Mouse (Mus musculus): ENCODE results near the gene Lnx1. TPM values are rescaled to one million over a fixed set of nuclear protein-coding genes. Genes with fewer than 3 reads are reported as not detected.

The Lnx1 gene
- total RNA-seq, 2 experiments from 2014 or later, result 1.3 to 2.0 TPM

DNA sequence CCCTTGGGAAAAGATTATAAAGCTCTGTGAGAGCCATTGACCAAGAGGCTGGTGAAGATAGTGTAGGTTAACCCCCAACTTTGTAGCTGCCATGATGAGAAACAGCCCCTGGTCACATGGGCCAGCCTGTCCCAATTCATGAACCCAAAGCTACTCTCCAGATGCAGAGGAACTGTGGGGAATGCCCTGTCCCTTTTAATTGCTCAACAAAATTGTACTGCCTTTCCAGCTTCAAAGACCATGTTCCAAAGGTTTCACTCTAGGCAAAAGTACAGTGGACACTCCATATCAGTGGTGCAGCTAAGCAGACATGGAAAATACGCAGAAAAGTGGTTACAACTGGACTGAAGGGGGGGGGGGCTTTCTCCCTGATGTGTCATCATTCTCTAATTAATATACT lies 53.6 kb downstream of the Lnx1 start:
- no peak for DNase-seq

DNA sequence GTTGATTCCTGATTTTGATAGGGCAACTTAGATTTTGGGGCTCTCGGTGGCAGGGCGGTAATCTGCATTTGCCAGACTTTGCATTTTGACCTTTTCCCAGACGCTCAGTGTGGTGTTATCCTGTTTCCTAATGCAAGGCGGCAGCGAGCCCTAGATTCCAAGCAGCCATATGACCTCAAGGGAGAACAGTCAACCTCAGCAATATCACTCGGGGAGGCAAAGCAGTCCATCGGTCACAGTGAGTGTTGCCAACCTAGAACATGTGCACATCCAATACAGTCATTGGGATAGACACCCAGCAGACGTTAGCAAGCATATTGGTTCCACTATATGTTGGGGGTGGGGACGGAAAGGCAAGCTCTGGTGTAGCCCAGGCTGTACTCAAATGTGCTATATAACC lies 54.5 kb downstream of the Lnx1 start:
- DNase-seq, result no peak

DNA sequence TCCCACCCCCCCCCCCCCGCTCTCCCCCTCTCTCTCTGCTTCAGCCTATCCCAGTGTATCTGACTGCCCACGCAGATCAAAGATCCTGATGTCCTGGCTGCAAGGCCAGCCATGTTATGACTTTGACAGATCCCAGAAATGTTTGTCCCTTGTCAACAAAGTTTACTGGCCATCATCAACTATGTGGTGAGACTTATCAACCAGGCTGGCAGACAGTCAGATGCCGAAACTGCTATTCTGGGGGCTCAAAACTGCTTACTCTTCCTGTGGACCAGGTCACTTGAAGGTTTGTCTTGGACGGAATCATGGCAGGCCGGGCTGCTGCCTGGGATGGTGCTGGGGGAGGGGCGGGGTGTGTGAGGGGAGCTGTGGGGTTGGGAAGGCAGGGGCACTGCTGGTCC lies 55.1 kb downstream of the Lnx1 start:
- no peak for DNase-seq

DNA sequence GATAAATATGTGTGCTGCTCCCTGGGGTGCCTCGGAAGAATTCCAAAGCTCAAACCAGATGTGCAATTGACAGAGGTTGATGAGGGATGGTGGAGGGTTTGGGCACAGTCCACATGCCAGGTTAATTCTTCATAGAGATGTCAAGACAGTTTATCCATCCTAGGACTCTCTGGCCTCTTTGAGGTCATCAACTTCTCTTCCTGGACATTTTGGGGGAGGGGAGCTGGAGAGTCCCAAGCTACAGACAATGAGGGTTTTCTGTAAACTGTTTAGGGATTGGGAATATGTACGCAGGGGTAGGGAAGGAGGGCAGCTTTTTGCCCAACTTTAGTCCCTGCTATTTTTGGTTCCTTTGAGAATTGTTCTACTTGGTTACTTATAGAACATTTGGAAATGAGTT lies 60.4 kb downstream of the Lnx1 start:
- DNase-seq, result no peak

DNA sequence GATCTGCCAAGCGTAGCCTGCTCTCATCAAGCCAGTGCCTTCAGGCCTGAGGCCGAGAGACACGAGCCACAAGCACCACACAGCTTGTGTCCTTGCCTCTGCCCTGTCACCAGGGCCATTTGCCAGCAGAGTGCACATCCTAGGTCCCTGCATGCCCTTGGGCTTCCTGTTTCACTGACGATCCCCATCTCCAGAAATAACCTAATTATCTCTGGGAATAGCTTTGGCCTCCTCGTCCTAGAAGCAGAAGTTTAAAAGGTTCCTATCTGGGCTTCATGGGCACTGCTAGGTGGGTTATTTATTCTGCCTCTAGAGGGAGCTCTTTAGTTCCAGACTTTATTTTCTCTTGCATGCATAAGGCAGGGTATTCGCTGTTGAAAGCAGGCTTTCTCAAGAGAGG lies 61.7 kb downstream of the Lnx1 start:
- no peak for DNase-seq

DNA sequence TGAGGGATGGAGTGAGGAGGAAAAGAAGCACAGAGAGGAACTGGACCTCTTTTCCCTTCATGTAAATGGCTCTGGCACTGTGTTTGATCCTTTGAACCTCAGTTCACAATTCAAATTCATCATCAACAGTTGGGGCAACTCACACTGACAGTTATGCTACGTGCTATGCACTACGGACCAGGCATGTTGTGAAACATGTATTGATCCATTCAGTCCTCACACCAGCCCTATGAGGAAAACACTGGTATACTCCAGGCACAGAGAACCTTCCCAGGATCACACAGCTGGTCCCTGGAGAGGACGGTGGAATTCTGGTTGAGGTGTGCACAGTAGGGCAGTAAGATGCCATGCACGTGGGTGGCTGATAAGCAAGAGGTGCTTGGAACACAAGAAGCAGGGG lies 62.2 kb downstream of the Lnx1 start:
- DNase-seq, result no peak

DNA sequence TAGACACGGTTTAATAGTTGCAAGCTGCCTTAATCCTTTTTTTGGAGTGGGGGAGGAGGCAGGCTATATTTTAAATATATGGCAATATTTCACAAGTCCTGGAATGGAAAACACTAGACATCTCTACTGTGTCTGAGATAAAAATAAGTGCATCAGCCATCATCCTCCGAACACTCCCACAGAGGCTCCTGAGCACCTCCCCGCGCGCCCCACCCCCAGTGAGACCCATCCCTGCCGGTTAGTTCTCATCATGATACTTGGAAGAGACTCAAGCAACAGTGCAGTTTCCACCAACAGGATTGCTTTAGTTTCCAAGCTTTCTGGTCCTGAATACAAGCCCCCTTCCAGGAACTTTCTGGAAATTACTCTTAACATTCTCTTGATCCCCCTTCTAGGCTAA lies 63.2 kb downstream of the Lnx1 start:
- no peak for DNase-seq

DNA sequence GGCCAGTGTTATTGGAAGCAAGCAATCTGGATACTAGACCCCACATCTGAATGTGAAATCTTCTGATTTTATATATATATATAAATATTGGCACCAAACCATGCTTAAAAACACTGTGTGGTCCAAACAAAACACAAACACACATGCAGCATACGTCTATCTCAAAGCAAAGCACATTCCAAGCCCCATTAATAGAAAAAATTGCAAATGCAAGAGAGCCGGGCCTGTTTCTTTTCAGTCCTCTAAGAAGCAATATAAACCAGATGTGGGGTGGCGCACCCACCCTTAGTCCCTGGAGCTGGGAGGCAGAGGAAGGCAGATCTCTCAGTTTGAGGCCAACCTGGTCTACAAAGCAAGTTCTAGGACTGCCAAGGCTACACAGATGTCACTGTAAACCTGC lies 68.3 kb downstream of the Lnx1 start:
- DNase-seq, result no peak

DNA sequence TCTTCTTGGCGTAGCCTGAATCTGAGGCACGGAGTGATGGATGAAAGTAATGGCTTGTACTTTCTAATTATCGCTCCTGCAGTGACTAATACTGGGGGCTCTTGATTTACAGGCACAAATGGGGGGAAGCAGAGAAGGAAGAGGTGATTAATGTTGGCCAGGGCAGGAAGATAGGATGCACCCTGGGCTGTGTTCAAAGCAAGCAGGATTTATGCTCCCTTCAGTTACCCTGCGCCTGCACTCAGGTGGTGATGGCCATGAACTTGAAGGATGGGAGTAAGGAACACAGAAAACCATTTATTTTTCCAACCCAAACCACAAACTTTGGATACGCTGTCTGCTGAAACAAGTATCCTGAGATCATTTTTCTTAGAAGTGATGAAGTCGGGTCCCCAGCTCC lies 69.3 kb downstream of the Lnx1 start:
- DNase-seq, result no peak

DNA sequence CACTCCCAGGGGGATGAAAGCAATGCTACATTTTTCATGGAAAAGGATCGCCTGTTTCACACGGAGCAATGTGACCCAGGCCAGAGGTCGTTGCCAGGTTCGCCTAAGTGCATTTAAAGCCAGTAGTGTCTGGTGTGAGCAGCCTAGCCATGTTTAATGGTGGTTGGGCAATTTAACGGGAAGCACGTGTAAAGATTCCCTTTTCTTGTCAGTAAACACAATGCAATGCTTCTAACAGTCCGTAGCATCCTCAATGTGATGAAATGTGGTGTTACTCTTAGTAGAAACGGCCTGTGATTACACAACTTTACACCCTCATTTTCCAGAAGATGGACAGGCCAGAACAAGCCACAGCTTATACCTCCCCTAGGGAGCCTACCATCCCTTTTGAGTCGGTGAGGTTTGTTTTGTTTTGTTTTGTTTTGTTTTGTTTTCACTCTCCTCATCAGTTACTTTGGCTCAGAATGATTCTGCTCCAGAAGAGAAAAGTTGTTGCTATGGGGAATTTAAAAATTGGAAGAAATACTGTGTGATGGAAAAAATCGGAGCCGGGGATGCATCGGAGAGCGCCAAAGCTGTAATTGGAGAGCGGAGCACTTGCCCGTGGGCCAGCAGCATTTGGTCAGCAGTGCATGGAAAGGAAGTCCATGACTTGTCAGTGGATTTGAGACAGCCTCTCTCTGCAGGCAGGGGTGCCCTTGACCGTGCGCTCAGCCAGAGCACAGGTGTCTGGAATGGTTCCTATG lies 70.2 kb downstream of the Lnx1 start:
- no peak for DNase-seq

DNA sequence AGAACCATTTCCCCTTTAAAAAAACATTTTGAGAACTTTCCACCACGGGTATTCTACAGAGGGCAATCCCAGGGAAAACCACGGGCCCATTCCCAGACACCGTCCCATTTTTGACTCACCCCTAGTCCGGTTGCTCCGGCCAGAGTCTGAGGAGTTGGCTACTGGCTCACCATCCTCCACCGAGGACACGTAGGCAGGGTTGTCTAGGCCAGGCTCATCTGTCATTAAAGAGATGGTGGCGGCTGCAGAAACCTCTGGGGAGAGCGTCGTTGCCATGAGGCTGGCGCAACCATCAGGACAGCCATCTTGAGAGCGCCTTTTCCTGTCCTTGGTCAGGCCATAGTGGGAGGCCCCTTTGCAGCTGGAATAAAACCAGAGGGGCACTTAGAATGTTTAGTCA lies 74.7 kb downstream of the Lnx1 start:
- no peak for DNase-seq

DNA sequence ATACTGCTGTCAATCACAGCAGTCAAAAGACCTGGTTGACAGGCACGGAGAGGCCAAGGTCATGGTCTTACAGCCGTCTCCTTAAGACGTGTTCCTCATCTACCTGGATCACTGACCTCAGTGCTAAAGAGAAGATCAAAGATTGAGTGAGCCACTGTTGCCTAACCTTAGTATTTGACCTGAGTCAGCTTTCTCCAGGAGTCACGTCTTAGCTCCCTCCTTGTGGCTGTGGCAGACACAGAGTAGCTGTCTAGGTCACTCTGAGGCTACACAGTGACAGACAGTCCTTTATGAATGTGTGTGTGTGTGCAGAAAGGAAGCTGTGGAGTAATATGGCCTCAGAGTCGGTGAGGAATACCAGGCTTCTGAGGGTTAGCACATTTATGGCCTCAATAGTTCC lies 78.3 kb downstream of the Lnx1 start:
- no peak for DNase-seq

DNA sequence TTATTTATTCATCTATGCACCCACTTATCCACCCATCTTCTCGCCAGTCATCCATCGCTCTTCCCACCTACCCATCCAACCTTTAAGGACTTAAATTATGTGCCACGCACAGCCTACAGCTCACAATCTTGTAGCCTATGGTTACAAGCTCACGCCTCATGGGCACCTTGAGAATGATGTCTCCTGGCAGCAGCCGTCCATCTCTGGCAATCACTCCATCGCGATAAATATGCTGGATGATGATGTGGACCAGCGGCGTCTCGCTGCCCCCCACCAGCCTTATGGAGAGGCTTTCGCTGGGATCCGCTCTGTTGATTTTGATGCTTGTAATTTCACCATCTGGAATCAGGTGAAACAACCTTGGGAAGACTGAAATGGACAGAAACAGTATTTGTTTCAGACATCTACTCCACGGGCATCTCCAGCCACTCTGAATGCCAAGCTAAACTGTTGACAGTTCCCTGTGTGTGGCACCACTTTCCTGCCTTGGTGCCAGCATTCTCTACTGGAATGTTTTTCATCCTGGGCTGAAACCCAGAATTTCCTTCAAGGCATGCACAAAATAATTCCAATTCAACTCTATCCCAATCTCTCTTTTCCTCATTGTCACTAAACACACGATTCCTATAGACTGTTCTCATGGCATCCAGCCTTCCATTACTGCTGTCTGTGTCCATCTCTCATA lies 79.3 kb downstream of the Lnx1 start:
- DNase-seq, result no peak

DNA sequence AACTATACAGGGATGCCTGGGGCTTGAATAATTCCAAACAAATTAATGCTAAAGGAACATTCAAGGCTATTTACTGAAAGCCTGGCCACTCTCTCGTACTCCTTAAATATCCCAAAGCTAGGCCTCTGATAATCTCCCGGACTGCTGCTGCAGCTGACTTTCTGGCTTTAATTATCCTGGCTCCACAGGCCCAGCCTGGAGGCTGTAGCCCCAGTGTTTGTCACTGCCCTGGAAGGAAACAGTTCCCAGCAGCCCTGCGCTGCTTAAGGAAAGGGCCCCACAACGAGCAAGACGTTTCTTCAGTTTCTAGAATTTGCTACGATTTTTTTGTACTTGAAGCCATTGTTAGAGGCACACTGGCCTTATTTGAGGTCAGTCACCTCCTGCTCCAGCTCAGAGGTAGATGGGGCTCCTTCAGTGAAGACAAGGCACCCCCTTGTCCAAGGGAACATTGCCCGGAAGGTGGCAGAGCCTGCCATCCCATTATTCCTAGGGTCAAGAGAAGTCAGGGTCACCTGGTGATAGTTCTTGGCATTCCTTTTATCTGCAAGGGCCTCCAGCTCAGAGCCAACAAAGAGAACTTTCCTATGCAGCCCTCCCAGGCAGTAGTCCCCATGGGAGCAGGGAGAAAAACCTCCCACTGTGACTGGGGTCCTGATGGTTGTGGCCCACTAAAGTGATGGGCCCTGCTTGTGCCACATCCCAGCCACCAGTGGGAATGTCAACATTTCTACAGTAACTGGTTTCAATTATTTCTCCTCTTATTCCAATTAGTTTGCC lies 80.8 kb downstream of the Lnx1 start:
- DNase-seq, result no peak

DNA sequence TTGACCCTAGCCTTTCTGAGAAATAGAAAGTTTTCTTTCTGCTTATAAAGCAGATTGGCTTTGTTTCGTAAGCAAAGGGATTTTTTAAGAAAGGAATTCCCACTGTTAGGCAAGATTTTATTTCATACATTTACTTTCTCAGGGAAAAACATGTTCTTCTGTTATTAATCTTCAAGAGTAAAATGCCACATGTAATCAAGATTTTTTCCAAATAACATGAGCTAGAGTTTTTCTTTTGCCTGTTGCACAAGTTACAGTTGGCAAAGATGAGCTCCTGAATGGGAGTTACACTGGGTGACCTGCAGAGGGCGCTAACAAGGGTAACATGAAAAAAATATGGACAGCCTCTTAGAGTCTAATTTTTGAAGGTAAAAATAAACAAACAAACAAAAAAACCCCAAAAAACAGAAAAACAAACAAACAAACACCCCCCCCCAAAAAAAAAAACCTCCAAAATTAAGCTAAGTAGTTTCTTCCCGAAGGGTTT lies 84.1 kb downstream of the Lnx1 start:
- DNase-seq, result peak; percentile 59

DNA sequence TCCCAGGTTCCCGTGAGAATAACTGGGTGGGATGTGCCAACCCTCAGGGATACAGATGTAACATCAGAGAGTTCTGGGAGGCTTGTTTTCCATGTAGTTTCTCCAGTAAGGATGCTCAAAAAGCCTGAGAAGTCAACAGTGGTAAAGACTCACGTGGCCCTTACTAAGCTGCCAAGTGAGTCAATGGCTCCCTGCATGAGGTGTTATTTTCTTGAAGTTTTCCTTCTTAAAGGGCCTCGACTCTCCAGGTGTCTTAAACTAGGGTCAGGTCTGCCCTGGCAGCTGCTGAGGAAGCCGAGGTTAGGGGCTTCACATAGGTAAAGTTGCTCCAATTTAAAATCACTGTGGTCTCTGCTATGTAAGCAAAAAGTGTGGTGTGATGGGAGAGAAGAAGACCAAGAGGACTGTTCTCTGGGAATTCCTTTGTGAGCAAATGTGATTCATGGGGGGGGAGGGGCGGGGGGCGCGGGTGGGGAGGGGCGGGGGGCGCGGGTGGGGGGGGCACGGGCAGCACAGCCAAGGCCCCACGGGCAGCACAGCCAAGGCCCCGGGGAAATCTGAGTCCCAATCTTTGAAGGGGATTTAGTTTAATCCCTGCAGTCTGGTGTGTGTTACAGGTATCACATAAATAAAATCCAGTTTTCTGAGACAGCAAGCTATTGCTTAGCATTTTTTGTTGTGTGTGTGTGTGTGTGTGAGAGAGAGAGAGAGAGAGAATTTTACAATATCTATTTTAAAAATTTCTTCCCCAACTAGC lies 84.7 kb downstream of the Lnx1 start:
- no peak for DNase-seq

DNA sequence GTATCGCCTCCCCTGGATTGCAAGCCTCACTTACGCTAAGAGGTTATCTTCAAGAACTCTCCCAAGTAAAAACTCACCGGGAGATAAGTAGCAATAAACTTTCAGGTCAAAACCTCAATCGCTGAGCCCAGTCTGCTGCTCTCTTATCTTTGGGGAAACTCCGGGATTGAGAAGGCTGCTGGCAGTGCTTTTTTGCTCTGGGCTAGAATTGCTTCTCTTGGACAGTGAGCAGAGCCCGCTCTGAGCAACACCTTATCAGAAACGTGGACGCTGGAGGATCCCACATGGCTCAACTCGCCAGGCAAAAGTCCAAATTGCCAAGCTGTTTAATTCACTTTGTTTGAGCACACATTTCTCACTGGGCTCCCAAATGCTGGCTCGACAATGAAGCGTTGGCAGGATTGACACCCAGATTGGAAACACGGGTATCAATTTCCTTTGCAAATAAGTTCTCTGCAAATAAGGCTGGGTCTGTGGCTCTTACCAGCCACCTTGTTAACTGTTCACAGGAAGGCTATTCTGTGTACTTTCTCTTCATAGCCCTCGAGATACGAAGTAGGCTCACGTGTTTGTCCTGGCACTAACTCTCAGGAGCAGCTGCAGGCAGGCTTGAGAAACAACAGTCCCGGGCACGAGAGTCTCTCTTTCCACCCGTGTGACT lies 89.1 kb downstream of the Lnx1 start:
- DNase-seq, result no peak

DNA sequence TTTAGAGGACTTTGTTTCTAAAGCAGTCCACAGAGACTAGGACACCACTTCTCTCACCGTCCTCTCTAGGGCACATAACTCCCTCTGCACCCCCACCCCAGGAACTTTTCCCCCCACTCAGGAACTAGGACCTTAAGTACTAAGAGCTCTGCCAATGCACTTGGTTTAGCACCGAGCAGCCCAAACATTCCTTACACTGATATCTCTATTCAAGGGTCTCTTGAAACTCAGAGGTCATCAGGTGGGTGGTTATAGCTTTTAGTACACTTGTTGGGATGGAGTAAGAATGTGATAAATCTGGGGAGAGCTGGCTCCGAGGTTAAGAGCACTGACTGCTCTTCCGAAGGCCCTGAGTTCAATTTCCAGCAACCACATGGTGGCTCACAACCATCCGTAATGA lies 90.0 kb downstream of the Lnx1 start:
- no peak for DNase-seq

DNA sequence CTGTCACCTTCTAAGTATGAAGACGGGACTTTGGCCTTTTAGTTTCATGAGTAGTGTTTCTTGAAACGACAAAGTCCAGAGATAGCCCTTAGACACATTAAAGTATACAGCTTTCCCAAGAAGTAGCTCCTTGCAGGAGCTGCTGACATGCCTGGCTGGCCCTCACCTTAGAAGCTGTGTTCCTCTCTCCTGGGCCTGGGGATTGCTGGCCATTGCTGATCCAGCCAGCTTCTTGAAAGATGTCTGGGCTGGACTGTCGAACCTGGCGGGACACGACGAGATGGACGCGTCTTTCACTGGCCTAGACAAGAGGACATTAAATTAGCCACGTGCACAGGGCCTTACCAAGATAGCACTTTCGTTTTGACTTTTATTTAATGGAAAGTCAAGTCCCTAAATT lies 92.2 kb downstream of the Lnx1 start:
- no peak for DNase-seq

DNA sequence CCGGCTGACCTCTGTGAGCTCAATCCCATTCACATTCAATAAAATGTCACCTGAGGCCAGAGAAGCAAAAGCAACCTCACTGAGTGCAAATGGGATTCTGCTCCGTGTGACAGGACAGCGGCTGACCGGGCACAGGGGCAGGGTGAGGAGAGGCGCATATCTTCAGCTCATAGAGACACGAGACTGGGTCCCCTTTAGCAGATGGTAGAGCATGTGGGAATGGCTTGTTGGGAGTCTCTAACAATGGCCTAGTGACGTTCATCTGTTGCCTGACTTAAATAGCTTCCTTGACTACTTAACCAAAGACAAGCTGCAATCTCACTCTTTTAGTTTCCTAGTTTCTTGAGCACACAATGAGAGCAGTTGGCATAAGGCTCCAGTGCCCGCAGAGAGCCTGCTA lies 96.5 kb downstream of the Lnx1 start:
- no peak for DNase-seq

DNA sequence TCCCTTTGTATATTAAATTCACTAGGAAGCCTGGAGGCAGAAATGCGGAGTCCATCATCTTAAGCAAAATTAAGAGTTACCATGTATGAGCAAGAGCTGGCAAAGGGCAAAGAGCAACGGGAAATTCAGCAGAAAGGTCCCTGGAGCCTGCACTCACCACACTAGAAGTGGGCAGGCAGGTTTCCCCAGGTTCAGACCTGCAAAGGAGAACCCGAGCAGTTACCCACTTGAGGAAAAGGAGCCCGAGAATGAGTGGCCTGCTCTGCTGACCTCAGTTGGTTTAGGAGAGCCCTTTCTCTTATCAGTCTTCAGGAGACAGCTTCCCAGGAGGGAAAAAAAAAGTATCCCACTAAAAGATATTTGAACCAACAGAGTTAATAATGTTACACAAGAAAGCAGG lies 99.4 kb downstream of the Lnx1 start:
- DNase-seq, result no peak

DNA sequence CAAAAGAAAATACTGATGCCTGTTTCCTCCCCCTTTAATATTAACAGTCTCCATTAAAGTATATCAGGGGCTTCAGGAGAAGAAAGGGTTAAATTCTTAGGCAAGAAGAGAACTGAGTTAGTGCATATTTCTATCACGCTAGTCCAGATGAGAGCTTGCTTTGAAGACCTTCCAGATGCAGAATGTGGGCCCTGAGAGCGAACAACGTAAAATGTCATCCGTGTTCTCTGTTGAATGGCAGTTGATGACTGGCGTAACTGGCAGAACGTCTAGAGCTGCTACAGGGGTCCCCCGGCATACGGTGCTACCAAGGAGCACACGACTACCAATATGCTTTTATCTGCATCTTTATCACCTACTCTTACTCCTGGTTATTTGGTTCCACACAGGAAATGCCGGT lies 100.3 kb downstream of the Lnx1 start:
- no peak for DNase-seq
